Mouse (Mus musculus): ENCODE results near the gene Lmntd2. TPM values are rescaled to one million over a fixed set of nuclear protein-coding genes. Genes with fewer than 3 reads are reported as not detected.

Lmntd2 gene
- polyA plus RNA-seq, 1 experiment: 8.1 TPM

GRCm38 (mm10) chr7:141164850-141165249, 49.0 kb downstream of the Lmntd2 start:
- no peak for TF ChIP-seq CTCF (IDR thresholded peaks at IDR 0.05; ENCODE audit: extremely low read depth, insufficient read length, insufficient replicate concordance, low read depth, low read length)
- no peak for TF ChIP-seq POLR2A (IDR thresholded peaks at IDR 0.05; ENCODE audit: low read depth, low read length)
- H3K27me3 ChIP-seq (ENCODE audit: control insufficient read depth, insufficient read depth, low read length): no peaks in the 10 kb centered on the region
- H3K4me3 ChIP-seq (ENCODE audit: low read depth, low read length): no peak overlapping the region
- WGBS: 40% methylated on average over 6 of the region's 6 CpGs
- H3K36me3 ChIP-seq (ENCODE audit: control insufficient read depth, insufficient read depth, low read length): peaks cover 56% of the 10 kb centered on the region
- H3K27ac ChIP-seq (ENCODE audit: insufficient read depth, low read depth, low read length): no peak overlapping the region
- peaks cover 16% of the 10 kb centered on the region; the same call in 1 of the 2 replicates for H3K4me1 ChIP-seq (ENCODE audit: control insufficient read depth, insufficient read depth, insufficient read length, low read length)

- no peaks in the 10 kb centered on the region for H3K27me3 ChIP-seq (ENCODE audit: control insufficient read depth, insufficient read depth, low read length)
- H3K36me3 ChIP-seq (ENCODE audit: control insufficient read depth, insufficient read depth, low read length): peaks cover 59% of the 10 kb centered on the region
- H3K27ac ChIP-seq (ENCODE audit: insufficient read depth, low read depth, low read length): no peak overlapping the region
- WGBS: 94% methylated on average over 7 of the region's 7 CpGs
- peaks cover 16% of the 10 kb centered on the region; the same call in 1 of the 2 replicates for H3K4me1 ChIP-seq (ENCODE audit: control insufficient read depth, insufficient read depth, insufficient read length, low read length)
- H3K4me3 ChIP-seq (ENCODE audit: low read depth, low read length): no peak overlapping the region
- TF ChIP-seq POLR2A (IDR thresholded peaks at IDR 0.05; ENCODE audit: low read depth, low read length) (no peak), CTCF (IDR thresholded peaks at IDR 0.05; ENCODE audit: extremely low read depth, insufficient read length, insufficient replicate concordance, low read depth, low read length) (no peak)
Observed at GRCm38 (mm10) chr7:141164397-141164796, 49.5 kb downstream of the Lmntd2 start.

Other genes starting within 250 kb of the Lmntd2 start
- gene Ifitm1, start 246.9 kb downstream of the Lmntd2 start, polyA plus RNA-seq (2012; rRNA removed): 107 and 120 TPM in 2 replicates
- gene Ifitm3, start 203.3 kb downstream of the Lmntd2 start, polyA plus RNA-seq (2012; rRNA removed): 101 and 147 TPM in 2 replicates
- gene Ifitm6, start 196.2 kb downstream of the Lmntd2 start, polyA plus RNA-seq (2012; rRNA removed): 2.5 and 3.1 TPM in 2 replicates
- gene Gm17387, start 184.9 kb downstream of the Lmntd2 start, polyA plus RNA-seq (2012; rRNA removed): not detected in 2 replicates
- gene B4galnt4, start 153.0 kb downstream of the Lmntd2 start, polyA plus RNA-seq (2012; rRNA removed): 5.4 and 15.8 TPM in 2 replicates
- gene Pkp3, start 135.9 kb downstream of the Lmntd2 start, polyA plus RNA-seq (2012; rRNA removed): 87.5 and 236 TPM in 2 replicates
- gene Sigirr, start 113.5 kb downstream of the Lmntd2 start, polyA plus RNA-seq (2012; rRNA removed): 19.8 and 38.3 TPM in 2 replicates
- gene Ano9, start 96.3 kb downstream of the Lmntd2 start, polyA plus RNA-seq (2012; rRNA removed): 38.2 and 74.3 TPM in 2 replicates
- 17.5 and 26.3 TPM in 2 replicates for gene Ptdss2, start 91.7 kb downstream of the Lmntd2 start, polyA plus RNA-seq (2012; rRNA removed)
- 113 and 162 TPM in 2 replicates for gene Rnh1, start 41.2 kb downstream of the Lmntd2 start, polyA plus RNA-seq (2012; rRNA removed)
- 49.1 and 67.1 TPM in 2 replicates for gene Hras, start 20.1 kb downstream of the Lmntd2 start, polyA plus RNA-seq (2012; rRNA removed)
- gene Lrrc56, start 19.9 kb downstream of the Lmntd2 start, polyA plus RNA-seq (2012; rRNA removed): 4.0 and 7.4 TPM in 2 replicates
- gene Rassf7, start 1.8 kb upstream of the Lmntd2 start, polyA plus RNA-seq (2012; rRNA removed): 115 and 258 TPM in 2 replicates
- gene Phrf1, start 14.7 kb upstream of the Lmntd2 start, polyA plus RNA-seq (2012; rRNA removed): 21.3 and 34.2 TPM in 2 replicates
- gene Irf7, start 52.4 kb upstream of the Lmntd2 start, polyA plus RNA-seq (2012; rRNA removed): 91.6 and 484 TPM in 2 replicates
- gene Cdhr5, start 62.7 kb upstream of the Lmntd2 start, polyA plus RNA-seq (2012; rRNA removed): 536 and 1,345 TPM in 2 replicates
- gene Sct, start 65.1 kb upstream of the Lmntd2 start, polyA plus RNA-seq (2012; rRNA removed): 337 and 777 TPM in 2 replicates
- gene Drd4, start 77.9 kb upstream of the Lmntd2 start, polyA plus RNA-seq (2012; rRNA removed): 0.04 and 0.30 TPM in 2 replicates
- 14.7 and 26.0 TPM in 2 replicates for gene Deaf1, start 113.6 kb upstream of the Lmntd2 start, polyA plus RNA-seq (2012; rRNA removed)
- gene Tmem80, start 113.7 kb upstream of the Lmntd2 start, polyA plus RNA-seq (2012; rRNA removed): 11.1 and 23.7 TPM in 2 replicates
- gene Eps8l2, start 124.8 kb upstream of the Lmntd2 start, polyA plus RNA-seq (2012; rRNA removed): 279 and 528 TPM in 2 replicates
- 191 and 473 TPM in 2 replicates for gene Taldo1, start 178.1 kb upstream of the Lmntd2 start, polyA plus RNA-seq (2012; rRNA removed)
- 23.8 and 48.4 TPM in 2 replicates for gene Gatd1, start 200.1 kb upstream of the Lmntd2 start, polyA plus RNA-seq (2012; rRNA removed)
- 0.84 and 1.0 TPM in 2 replicates for gene Cend1, start 215.4 kb upstream of the Lmntd2 start, polyA plus RNA-seq (2012; rRNA removed)
- gene Slc25a22, start 223.8 kb upstream of the Lmntd2 start, polyA plus RNA-seq (2012; rRNA removed): 104 and 488 TPM in 2 replicates
- gene Pidd1, start 229.9 kb upstream of the Lmntd2 start, polyA plus RNA-seq (2012; rRNA removed): 5.8 and 13.9 TPM in 2 replicates
- 287 and 441 TPM in 2 replicates for gene Rplp2, start 233.3 kb upstream of the Lmntd2 start, polyA plus RNA-seq (2012; rRNA removed)
- 86.0 and 319 TPM in 2 replicates for gene Pnpla2, start 241.1 kb upstream of the Lmntd2 start, polyA plus RNA-seq (2012; rRNA removed)
- gene Cracr2b, start 247.0 kb upstream of the Lmntd2 start, polyA plus RNA-seq (2012; rRNA removed): 32.6 and 57.1 TPM in 2 replicates

Data from small intestine, adult 2 months (tissue).